Mouse (Mus musculus): ENCODE data around the gene Ccdc102a. TPM values are rescaled to one million over a fixed set of nuclear protein-coding genes. Genes with fewer than 3 reads are reported as not detected.
A peak's percentile ranks its signal among the peaks of the same experiment; 100 is the strongest.

Ccdc102a gene
- total RNA-seq, 2 experiments from 2014 or later: 3.0 to 3.8 TPM

DNA sequence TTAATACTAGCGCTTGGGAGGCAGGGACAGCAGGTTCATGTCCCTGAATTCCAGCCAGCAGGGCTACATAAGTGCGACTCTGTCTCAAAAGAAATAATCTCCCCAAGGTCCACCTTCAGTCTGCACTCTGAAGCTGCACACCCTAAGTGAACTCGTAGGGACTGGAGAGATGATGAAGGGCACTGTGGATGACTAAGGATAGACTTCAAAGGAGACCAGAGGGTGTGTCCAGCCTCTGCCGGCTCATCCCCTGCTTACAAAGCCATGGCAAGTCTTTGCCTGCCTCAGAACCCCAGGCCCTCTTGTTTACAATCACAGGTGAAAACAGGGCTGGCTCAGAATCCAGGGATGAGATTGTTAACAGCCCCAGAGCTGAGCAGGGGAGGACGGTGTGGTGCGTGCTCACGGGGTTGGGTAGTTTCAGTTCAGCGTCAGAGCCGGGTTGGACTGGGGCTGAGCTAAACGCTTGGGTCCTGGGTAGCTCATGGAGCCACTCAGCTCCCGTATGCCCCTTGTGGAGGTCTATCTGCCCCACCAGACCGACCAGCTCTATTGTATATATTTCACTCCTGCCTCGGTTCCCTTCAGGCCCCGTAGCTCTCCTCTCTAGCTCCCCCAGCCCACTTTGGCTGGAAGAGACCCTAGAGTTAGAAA lies 29.4 kb downstream of the Ccdc102a start:
- no peak for DNase-seq
- no peak for TF ChIP-seq CTCF (IDR thresholded peaks at IDR 0.05)
- intact Hi-C loops (cut with DNase I): no loop called here
- no peak overlapping the region for H3K27ac ChIP-seq
- H3K4me3 ChIP-seq: no peak overlapping the region

DNA sequence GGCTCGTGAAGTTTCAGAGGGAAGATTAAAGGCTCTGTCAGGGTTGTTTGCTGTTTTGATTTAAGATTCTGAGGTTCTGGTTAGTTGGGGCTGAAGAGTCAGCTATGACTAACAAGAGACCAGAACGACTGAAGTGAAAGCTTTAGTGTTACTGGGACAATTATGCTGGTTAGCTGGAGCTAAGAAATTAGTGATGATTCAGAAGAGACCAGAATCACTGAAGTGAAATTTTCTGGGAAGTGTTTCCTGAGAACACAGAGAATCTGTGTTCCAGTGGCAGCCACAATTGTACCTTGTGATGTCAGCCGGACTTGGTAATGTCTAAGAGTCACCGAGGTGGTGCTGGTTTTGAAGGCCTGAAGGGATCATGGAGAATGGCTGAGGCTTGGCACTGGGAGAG lies 37.2 kb downstream of the Ccdc102a start:
- DNase-seq: no peak
- TF ChIP-seq CTCF (IDR thresholded peaks at IDR 0.05): no peak
- intact Hi-C loops (cut with DNase I): no loop called here
- H3K27ac ChIP-seq: no peak overlapping the region
- no peak overlapping the region for H3K4me3 ChIP-seq

DNA sequence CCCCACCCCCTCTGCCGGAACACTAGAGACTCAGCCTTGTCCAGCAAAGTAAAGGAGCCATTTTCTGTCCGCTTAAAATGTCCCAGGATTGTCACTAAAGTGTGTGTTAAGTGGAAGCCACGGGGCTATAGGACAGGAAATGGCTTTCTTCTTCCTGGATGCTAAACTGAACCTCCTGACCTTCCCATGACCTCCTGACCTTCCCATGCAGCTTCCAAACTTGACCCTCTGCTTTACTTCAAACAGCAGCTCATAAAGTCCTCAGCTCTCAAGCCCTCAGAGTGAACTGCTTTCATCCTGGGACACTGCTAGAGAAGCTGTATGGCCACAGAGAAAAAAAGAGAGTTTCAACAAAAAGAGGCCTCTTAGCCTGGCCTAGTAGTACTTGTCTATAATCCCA lies 41.1 kb downstream of the Ccdc102a start:
- TF ChIP-seq CTCF (IDR thresholded peaks at IDR 0.05): no peak
- intact Hi-C loops (cut with DNase I): no loop called here
- no peak for DNase-seq
- Histone ChIP-seq H3K27ac (peak overlapping the region; percentile 67; the same call in 1 of the 2 replicates), H3K4me3 (no peak overlapping the region)

DNA sequence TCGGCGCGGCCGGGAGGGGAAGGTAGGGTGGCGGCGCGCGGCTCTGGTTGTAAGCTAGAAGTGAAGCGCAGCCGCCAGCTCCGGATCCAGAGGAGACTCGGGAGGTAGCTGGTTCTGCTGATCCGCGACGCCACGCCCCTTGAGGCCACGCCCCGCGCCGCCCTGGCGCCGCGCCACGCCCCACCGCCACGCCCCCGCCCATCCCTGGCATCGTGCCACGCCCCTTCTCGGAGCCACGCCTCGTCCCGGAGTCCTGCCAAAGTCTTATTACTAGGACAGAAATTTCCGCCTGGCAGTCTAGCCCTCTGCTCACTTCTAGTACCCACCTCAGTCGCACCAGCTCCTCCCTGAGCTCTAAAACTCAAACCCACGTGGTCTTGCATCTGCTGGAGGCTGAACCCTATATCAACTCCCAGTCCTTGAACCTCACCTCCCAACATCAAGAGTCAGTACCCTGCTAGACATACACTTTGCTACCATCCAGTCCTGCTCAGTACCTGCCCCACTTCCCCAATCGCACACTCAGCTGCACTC lies 41.6 kb downstream of the Ccdc102a start, which contains the start of gene Dok4:
TSS of gene Dok4 (minus strand) at position 134 of the 534 bp plus-strand sequence.
- Histone ChIP-seq H3K4me3 (peak within 1 kb of the TSS; percentile 74), H3K27ac (peak within 1 kb of the TSS; percentile 85)
- intact Hi-C loops (cut with DNase I): no loop called here
- TF ChIP-seq CTCF (IDR thresholded peaks at IDR 0.05): no peak
- DNase-seq: peak; percentile 91

DNA sequence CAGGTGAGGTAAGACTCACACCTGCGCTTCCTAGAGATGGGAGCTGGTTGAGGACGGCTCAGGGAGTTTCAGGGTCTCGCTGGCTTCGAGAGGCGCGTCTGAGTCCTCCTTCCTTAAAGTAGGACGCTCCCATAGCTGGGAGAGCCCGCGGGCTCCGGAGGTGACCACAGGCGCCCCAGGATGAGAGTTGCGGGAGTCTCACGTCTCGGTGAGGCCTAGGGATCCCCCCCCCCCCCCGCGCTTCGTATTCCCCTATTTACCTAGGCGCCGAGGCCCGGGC lies 42.1 kb downstream of the Ccdc102a start:
- H3K27ac ChIP-seq: peak overlapping the region; percentile 85
- intact Hi-C loops (cut with DNase I): loop anchor here (1.0 kb wide), 1 partner anchor 29 kb away; no protein-coding TSS in a partner anchor
- DNase-seq: no peak
- TF ChIP-seq CTCF (IDR thresholded peaks at IDR 0.05): no peak
- peak overlapping the region; percentile 74 for H3K4me3 ChIP-seq

DNA sequence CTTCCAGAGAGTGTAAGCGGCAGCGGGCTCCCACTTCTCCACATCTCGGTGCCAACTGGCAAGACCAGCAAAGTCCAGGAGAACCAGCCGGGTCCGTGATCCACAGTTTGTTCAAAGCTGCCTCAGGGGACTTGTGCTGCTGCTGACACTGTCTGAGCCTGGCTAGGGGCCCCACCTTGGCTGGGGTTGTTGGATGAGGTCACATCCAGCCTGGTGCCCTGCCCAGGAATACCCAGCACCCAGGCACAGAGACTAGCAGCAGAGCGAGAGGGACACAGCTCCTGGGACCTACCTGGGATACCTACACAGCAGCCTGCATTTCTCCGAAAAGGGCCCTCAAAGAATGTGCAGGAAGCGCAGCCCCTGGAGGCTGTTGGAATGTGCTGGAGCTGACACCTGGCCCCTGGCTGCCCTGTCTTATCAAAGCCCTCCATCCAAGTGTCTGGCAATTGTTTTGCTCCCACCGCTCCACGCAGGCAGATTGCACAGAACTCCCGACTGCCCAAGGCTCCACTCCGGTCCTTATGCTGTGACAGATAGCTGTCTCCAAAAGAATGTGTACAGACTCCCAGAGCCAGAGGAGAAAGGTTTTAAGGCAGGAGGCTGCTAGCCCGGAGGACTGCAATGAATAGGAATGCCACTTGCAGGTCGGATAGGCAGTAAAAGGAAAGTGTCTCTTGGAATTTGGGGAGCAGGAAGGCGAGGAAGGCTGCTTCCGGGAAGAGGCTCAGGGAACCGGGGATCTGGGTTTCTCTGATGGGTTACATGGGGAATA lies 42.6 kb downstream of the Ccdc102a start:
- intact Hi-C loops (cut with DNase I): loop anchor here (1.0 kb wide), 1 partner anchor 30 kb away; no protein-coding TSS in a partner anchor
- Histone ChIP-seq H3K4me3 (peak overlapping the region; percentile 74), H3K27ac (peak overlapping the region; percentile 85)
- peak; percentile 56 for DNase-seq
- TF ChIP-seq CTCF (IDR thresholded peaks at IDR 0.05): no peak

DNA sequence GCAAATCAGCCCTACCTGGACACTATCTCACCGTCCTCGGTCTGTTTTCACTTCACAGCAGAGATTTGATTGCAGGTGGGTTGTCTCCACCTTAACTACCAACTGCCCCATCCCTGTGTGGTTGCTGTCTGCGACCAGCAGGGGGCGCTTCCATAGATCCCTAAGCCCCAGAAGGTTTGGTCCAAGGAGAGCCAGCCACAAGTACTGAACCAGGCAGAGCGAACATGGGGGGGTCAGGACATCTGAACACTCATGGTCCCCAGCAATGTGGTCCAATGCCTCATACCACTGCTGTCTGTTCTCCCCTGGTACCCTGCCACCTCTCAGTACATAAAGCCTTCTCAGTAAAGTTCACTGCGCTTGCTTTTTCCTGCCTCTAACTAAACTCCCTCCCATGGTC lies 43.5 kb downstream of the Ccdc102a start:
- peak overlapping the region; percentile 85 for H3K27ac ChIP-seq
- peak; percentile 80 for DNase-seq
- intact Hi-C loops (cut with DNase I): loop anchor here (1.0 kb wide), 1 partner anchor 34 kb away; no protein-coding TSS in a partner anchor

DNA sequence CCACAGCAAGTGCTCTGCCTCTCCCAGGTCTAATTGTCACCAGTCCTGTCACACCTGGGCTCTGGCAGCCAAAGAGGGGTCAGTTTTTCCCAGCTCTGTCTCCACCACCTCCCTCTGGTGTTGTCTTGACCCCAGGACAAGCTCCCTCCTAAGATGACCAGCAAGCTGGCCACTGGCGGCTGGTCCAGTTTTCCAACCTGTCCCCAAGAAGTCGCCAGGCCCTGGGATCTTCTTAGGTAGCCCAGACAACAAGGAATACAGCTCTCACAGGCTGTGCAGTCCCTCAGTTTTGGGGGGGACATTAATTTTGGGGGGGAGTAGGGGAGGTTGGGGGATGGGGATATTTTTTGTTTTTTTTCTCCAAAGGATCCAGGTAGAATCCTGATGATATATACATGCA lies 45.3 kb downstream of the Ccdc102a start:
- Histone ChIP-seq H3K4me3 (no peak overlapping the region), H3K27ac (no peak overlapping the region)
- no peak for DNase-seq
- TF ChIP-seq CTCF (IDR thresholded peaks at IDR 0.05): no peak
- intact Hi-C loops (cut with DNase I): no loop called here

More for the DNA sequence above, 43.5 kb downstream of the Ccdc102a start:
- peak; percentile 97 for TF ChIP-seq CTCF (IDR thresholded peaks at IDR 0.05)
- peak overlapping the region; percentile 74 for H3K4me3 ChIP-seq

DNA sequence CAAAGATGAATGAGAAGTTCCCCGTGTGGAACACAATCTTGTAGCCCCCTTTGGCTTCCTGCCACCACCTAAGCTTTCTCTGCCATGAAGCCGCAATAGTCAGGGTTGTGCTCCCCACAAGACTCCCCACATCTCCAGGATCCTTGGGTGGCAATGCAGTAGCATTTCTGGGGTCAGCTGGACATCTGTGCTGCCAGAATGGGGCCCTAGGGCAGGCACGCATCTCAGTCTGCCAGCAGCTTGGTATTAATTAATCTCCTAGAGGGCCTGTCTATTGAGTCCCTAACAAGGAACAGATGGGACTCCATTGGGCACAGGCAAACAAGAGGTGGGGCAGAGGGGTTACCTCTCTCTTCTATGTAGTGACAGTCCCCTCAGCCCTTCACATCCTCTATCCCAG lies 45.7 kb downstream of the Ccdc102a start:
- Histone ChIP-seq H3K27ac (no peak overlapping the region), H3K4me3 (no peak overlapping the region)
- intact Hi-C loops (cut with DNase I): no loop called here
- TF ChIP-seq CTCF (IDR thresholded peaks at IDR 0.05): no peak
- DNase-seq: no peak

DNA sequence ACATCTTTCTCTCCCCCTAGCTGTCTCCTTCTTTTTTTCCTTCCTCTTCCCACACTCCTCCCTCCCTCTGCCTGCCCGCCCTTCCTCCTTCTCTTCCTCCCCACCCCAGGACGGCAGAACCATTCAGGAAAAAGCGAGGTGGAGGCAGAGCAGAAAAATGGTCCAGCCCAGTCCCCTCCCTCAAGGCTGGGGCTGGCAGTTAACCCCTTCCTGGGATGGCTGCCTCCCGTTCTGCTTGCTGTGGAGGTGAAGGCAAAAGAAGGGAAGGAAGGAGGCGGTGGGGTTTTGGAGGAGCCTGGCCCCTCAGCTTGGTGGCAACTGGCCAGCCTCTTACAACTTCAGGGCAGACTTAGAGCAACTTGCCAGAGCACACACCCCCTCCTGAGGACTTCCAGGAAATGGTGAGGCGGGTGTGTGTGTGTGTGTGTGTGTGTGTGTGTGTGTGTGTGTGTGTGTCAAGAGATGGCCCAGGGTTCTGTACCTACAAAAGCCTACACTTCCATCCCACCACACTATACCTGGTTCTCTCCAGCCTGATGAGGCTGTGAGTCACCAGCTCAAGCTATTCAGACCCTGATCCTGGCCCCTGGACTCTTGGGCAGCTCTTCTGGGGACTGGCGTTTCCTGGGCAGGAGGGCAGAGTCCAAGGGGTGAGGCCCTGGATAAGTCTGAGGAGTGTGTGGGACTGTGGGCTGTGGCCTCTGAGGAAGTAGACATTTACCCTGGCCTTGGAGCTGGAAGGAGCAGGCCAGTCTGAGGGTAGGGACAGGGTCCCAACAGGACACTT lies 46.6 kb downstream of the Ccdc102a start:
- Histone ChIP-seq H3K27ac (peak overlapping the region; percentile 73), H3K4me3 (peak overlapping the region; percentile 70)
- peak; percentile 72 for DNase-seq
- no peak for TF ChIP-seq CTCF (IDR thresholded peaks at IDR 0.05)
- intact Hi-C loops (cut with DNase I): no loop called here

DNA sequence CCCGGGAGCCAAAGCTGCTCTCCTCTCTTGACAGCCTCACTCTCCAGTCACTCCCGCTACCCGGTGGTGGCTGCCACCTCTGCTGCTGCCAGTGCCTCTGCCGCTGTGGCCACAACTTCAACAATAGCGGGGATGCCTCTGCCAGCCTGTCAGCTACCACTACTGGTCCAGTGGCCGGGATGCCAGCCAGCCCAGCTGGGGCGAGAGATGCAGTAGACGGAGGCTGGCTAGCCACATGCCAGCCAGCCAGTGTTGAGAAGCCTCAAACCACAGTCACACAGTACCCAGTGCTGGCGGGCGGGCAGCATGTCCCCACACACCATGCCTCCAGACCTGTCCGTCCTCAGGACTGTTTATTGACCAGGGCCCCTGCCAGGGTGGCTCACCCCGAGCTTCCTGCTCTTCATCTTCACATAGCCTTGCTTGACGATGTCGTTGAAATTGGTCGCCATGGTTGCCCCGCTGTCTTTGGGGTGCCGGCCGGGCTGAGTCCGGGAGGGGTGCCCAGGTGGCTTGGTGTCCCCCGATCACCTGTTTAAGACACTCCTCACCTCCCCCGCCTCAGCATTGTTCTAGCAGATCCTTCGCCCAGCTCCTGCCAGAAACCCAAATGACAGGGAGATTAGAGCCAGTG lies 47.3 kb downstream of the Ccdc102a start:
- peak; percentile 56 for DNase-seq
- Histone ChIP-seq H3K27ac (peak overlapping the region; percentile 73), H3K4me3 (peak overlapping the region; percentile 70)
- TF ChIP-seq CTCF (IDR thresholded peaks at IDR 0.05): no peak
- intact Hi-C loops (cut with DNase I): no loop called here

DNA sequence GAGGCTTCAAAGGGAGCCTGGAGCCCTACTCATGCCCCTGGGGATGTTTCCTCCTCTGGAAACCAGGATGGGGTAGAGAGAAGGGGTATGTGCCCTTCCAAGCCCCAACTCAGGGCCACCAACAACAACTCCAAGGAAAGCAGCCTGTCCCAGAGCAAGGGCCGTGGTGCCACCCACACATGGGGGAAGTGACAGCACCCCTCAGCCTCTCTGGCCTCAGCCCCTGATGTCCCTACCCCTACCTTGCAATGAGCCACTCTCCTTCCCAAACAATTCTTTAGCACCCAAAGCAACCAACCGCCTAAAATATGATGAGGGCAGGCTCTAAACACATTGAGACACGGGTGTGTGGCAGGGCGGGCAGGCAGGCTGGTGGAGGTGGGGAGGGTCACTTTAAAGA lies 47.9 kb downstream of the Ccdc102a start:
- Histone ChIP-seq H3K27ac (peak overlapping the region; percentile 12; the same call in 1 of the 2 replicates), H3K4me3 (peak overlapping the region; percentile 70)
- no peak for TF ChIP-seq CTCF (IDR thresholded peaks at IDR 0.05)
- intact Hi-C loops (cut with DNase I): no loop called here
- no peak for DNase-seq
